Mouse (Mus musculus) c-Kit-positive CD71-negative TER-119-negative erythroid progenitor cells, embryonic 14.5 days (primary cell): ENCODE data around the gene Gm6592.
"Not testable (repeated sequence)": the region's sequence is repeated elsewhere in the genome, so short reads cannot be mapped to it uniquely, and the experiment has no call there.

Experiments
- DNase-seq: peaks from one replicate; pipeline ENCODE4 v3.0.0-alpha.2; 2013; ENCODE audit warnings: low read depth

Gm6592 gene

GRCm38 (mm10) chrX:8843694-8844093 lies at the start of gene Gm6592:
Gene Gm6592 (plus strand): TSS chrX:8843994.
- no peak for DNase-seq

GRCm38 (mm10) chrX:8803391-8803790 lies 40.4 kb upstream of the Gm6592 start, which contains the start of gene Ssxb5:
Gene Ssxb5 (plus strand): TSS chrX:8803691.
- not testable (repeated sequence) for DNase-seq

GRCm38 (mm10) chrX:8832043-8832442 lies 11.8 kb upstream of the Gm6592 start:
- no peak for DNase-seq

GRCm38 (mm10) chrX:8852486-8852885 lies 8.7 kb downstream of the Gm6592 start:
- no peak for DNase-seq

- DNase-seq, result peak; percentile 33
Observed at GRCm38 (mm10) chrX:8864331-8864730, 20.5 kb downstream of the Gm6592 start.

GRCm38 (mm10) chrX:8873953-8874352 lies 30.2 kb downstream of the Gm6592 start, which contains the start of gene Gm5751:
Gene Gm5751 (plus strand): TSS chrX:8874253.
- DNase-seq, result not testable (repeated sequence)

GRCm38 (mm10) chrX:8884336-8884735 lies 40.5 kb downstream of the Gm6592 start:
- DNase-seq, result no peak

GRCm38 (mm10) chrX:8891975-8892342 lies 48.2 kb downstream of the Gm6592 start:
- DNase-seq, result no peak

GRCm38 (mm10) chrX:8892343-8893155 lies 48.8 kb downstream of the Gm6592 start, which contains the start of gene B630019K06Rik:
Gene B630019K06Rik (plus strand): TSS chrX:8892382.
- DNase-seq, result no peak

GRCm38 (mm10) chrX:8893182-8893651 lies 49.4 kb downstream of the Gm6592 start:
- DNase-seq, result no peak
